Mouse (Mus musculus): ENCODE results near the gene Olfr683. TPM values are rescaled to one million over a fixed set of nuclear protein-coding genes. Genes with fewer than 3 reads are reported as not detected.

Gene Olfr683
- polyA plus RNA-seq, 1 experiment from 2014 or later, result not detected

Other genes with a start within 250 kb of the Olfr683 start
- gene Olfr667, start 225.5 kb downstream of the Olfr683 start, polyA plus RNA-seq (2014; fragmentation: Nextera tagmentation; extraction: Ambion mirVana), result not detected in 2 replicates
- not detected in 2 replicates for gene Olfr668, start 219.0 kb downstream of the Olfr683 start, polyA plus RNA-seq (2014; fragmentation: Nextera tagmentation; extraction: Ambion mirVana)
- gene Olfr669, start 212.8 kb downstream of the Olfr683 start, polyA plus RNA-seq (2014; fragmentation: Nextera tagmentation; extraction: Ambion mirVana), result not detected in 2 replicates
- gene Olfr670, start 184.4 kb downstream of the Olfr683 start, polyA plus RNA-seq (2014; fragmentation: Nextera tagmentation; extraction: Ambion mirVana), result not detected in 2 replicates
- not detected in 2 replicates for gene Olfr671, start 167.9 kb downstream of the Olfr683 start, polyA plus RNA-seq (2014; fragmentation: Nextera tagmentation; extraction: Ambion mirVana)
- not detected in 2 replicates for gene Olfr672, start 145.0 kb downstream of the Olfr683 start, polyA plus RNA-seq (2014; fragmentation: Nextera tagmentation; extraction: Ambion mirVana)
- not detected in 2 replicates for gene Olfr675, start 118.6 kb downstream of the Olfr683 start, polyA plus RNA-seq (2014; fragmentation: Nextera tagmentation; extraction: Ambion mirVana)
- not detected in 2 replicates for gene Olfr676, start 114.3 kb downstream of the Olfr683 start, polyA plus RNA-seq (2014; fragmentation: Nextera tagmentation; extraction: Ambion mirVana)
- not detected in 2 replicates for gene Olfr677, start 95.6 kb downstream of the Olfr683 start, polyA plus RNA-seq (2014; fragmentation: Nextera tagmentation; extraction: Ambion mirVana)
- not detected in 2 replicates for gene Olfr678, start 82.5 kb downstream of the Olfr683 start, polyA plus RNA-seq (2014; fragmentation: Nextera tagmentation; extraction: Ambion mirVana)
- gene Olfr679, start 65.8 kb downstream of the Olfr683 start, polyA plus RNA-seq (2014; fragmentation: Nextera tagmentation; extraction: Ambion mirVana), result not detected in 2 replicates
- gene Olfr680-ps1, start 54.2 kb downstream of the Olfr683 start, polyA plus RNA-seq (2014; fragmentation: Nextera tagmentation; extraction: Ambion mirVana), result not detected in 2 replicates
- not detected in 2 replicates for gene Olfr681, start 30.2 kb downstream of the Olfr683 start, polyA plus RNA-seq (2014; fragmentation: Nextera tagmentation; extraction: Ambion mirVana)
- gene Olfr684, start 16.6 kb upstream of the Olfr683 start, polyA plus RNA-seq (2014; fragmentation: Nextera tagmentation; extraction: Ambion mirVana), result not detected in 2 replicates
- not detected in 2 replicates for gene Olfr685, start 39.0 kb upstream of the Olfr683 start, polyA plus RNA-seq (2014; fragmentation: Nextera tagmentation; extraction: Ambion mirVana)
- gene Olfr686, start 60.5 kb upstream of the Olfr683 start, polyA plus RNA-seq (2014; fragmentation: Nextera tagmentation; extraction: Ambion mirVana), result not detected in 2 replicates
- gene Olfr688, start 141.1 kb upstream of the Olfr683 start, polyA plus RNA-seq (2014; fragmentation: Nextera tagmentation; extraction: Ambion mirVana), result not detected in 2 replicates
- gene Olfr689, start 164.2 kb upstream of the Olfr683 start, polyA plus RNA-seq (2014; fragmentation: Nextera tagmentation; extraction: Ambion mirVana), result not detected in 2 replicates
- not detected in 2 replicates for gene Olfr690, start 187.1 kb upstream of the Olfr683 start, polyA plus RNA-seq (2014; fragmentation: Nextera tagmentation; extraction: Ambion mirVana)
- gene Olfr691, start 195.3 kb upstream of the Olfr683 start, polyA plus RNA-seq (2014; fragmentation: Nextera tagmentation; extraction: Ambion mirVana), result not detected in 2 replicates
- gene Olfr692, start 221.2 kb upstream of the Olfr683 start, polyA plus RNA-seq (2014; fragmentation: Nextera tagmentation; extraction: Ambion mirVana), result not detected in 2 replicates
- not detected in 2 replicates for gene Gm5901, start 228.0 kb upstream of the Olfr683 start, polyA plus RNA-seq (2014; fragmentation: Nextera tagmentation; extraction: Ambion mirVana)